Mouse (Mus musculus) duodenum, adult 2 months (tissue): ENCODE measurements around the gene Rmnd1. TPM values are rescaled to one million over a fixed set of nuclear protein-coding genes. Genes with fewer than 3 reads are reported as not detected.

ENCODE experiments used
- polyA plus RNA-seq: library from polyadenylated mRNA; depleted of rRNA; stranded (reverse); fragments of >200 nt; gene quantifications from 2 replicates; pipeline ENCODE4 v1.2.3, GENCODE M21; 2012; ENCODE audit warnings: low replicate concordance; rRNA removed

Rmnd1 gene
- polyA plus RNA-seq = 9.8 and 24.4 TPM in 2 replicates

DNA sequence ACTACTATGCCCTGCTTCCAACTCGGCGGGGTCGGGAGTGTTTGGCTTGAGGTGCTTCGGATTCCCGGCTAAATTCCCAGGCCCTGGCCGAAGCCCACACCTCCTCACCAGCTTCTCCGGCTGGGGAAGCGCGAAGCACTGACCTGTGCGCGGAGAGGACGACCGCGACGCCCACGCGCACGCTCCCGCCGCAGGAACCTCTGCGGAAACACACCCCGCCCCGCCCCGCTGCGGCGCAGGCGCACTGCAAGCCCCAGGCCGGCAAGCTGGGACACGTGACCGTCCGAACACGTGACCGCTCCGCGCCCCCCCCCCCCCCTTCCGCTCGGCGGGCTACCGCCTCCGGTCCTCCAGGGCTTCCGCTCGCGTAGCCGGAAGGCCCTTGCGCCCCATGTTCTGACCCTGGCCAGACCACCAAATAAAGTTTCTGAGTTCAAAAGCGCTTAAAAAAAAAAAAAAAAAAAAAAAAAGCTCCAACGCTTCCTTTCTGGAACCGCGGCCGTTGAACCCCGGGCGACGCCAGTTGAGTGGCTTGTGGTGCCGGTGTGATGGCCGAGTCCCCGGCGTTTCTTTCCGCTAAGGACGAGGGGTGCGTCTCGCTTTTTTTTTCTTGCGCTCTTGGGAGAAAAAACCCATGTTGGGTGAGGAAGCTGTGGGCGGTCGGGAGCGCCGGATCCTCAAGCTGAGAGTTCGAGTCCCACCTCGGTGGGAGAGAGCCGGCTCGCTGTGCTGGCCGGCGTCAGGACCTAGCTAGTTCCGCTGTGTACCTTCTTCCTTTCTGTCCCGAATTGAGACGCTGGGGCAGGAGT is at the start of gene Rmnd1, which contains the start of gene Armt1:
Rmnd1 (minus strand) TSS at position 266 of the 809 bp plus-strand sequence.
Armt1 (plus strand) TSS at position 345 of the 809 bp plus-strand sequence.

DNA sequence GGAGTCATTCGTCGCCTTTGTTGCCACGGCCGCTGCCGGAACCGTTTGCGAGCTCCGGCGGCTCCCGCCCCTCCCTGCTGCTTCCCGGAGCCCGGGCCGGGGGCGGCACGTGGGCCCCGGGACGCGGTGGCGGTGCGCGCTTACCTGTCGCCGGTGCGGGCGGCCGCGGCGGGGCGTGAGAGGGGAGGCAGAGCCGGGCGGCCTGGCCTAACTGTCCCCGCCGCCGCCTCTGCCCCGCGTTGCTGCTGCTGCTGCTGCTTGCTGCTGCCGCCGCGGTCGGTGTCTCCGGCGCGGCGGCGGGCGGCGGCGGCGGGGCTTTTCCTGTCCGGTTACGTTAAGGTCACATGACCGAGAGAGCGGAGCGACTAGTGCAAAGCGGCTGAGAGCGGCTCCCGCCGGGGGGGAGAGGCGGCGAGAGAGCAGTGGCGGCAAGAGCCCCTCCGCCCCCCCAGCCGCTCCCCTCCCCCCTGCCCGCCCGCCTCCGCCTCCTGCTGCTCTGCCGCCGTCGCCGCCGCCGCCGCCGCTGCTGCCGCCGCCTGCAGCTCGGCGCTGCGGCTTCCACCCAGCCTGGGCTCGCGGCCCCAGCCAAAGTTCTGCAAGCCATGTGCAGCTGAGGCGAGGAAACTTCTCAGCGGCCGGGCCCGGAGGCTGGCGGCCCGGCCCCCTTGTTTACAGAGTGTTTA is 44.3 kb downstream of the Rmnd1 start, which contains the start of gene Zbtb2:
Zbtb2 (minus strand) TSS at position 408 of the 683 bp plus-strand sequence.

Other genes with a start within 250 kb of the Rmnd1 start
- 0.65 and 0.85 TPM in 2 replicates for gene Akap12, start 166.0 kb downstream of the Rmnd1 start, polyA plus RNA-seq
- 3.5 and 3.6 TPM in 2 replicates for gene Zbtb2, start 44.3 kb downstream of the Rmnd1 start, polyA plus RNA-seq
- 4.4 and 4.9 TPM in 2 replicates for gene Armt1, start 79 bp upstream of the Rmnd1 start, polyA plus RNA-seq
- 0.09 and 0.76 TPM in 2 replicates for gene Ccdc170, start 50.1 kb upstream of the Rmnd1 start, polyA plus RNA-seq
- 0.94 and 1.1 TPM in 2 replicates for gene Esr1, start 179.2 kb upstream of the Rmnd1 start, polyA plus RNA-seq